Mouse (Mus musculus) spleen, embryonic (tissue): ENCODE results near the gene Wbp1.

Source experiments
- CTCF ChIA-PET: fragments of 350-600 bp; sonication (Branson Sonifier 250); formaldehyde crosslinking; loops from one replicate; lab custom pipeline; 2022; lab: Charles Lee

Wbp1 gene

GRCm38 (mm10) chr6:83086121-83087035 lies 35.0 kb downstream of the Wbp1 start, which contains the start of gene Lbx2:
Lbx2 (plus strand) TSS chr6:83086367.
- CTCF ChIA-PET, result no interaction called here

- CTCF ChIA-PET, result no interaction called here
Observed at GRCm38 (mm10) chr6:83084477-83084876, 36.9 kb downstream of the Wbp1 start.

- CTCF ChIA-PET, result no interaction called here
Observed at GRCm38 (mm10) chr6:83083497-83083896, 37.9 kb downstream of the Wbp1 start.

- CTCF ChIA-PET, result no interaction called here
Observed at GRCm38 (mm10) chr6:83080210-83080609, 41.1 kb downstream of the Wbp1 start.

- CTCF ChIA-PET, result interaction anchor here (0.5 to 1.3 kb wide), 5 partner anchors 23 to 140 kb away, joined by 3 to 8 read pairs (median 4); partner anchors contain the start of genes Aup1, Ccdc142, Gm42688 and Htra2
Observed at GRCm38 (mm10) chr6:83078324-83078858, 43.0 kb downstream of the Wbp1 start.

- CTCF ChIA-PET, result interaction anchor here (0.9 to 1.3 kb wide), 4 partner anchors 23 to 81 kb away, joined by 4 to 8 read pairs (median 4); partner anchors contain the start of genes Aup1, Ccdc142, Gm42688 and Htra2
Observed at GRCm38 (mm10) chr6:83077630-83078323, 43.6 kb downstream of the Wbp1 start, which contains the start of gene Pcgf1. Pcgf1 (plus strand) TSS chr6:83077869.

GRCm38 (mm10) chr6:83074979-83075378 lies 46.4 kb downstream of the Wbp1 start:
- CTCF ChIA-PET, result interaction anchor here (0.6 kb wide), 1 partner anchor 22 kb away, joined by 6 read pairs; no protein-coding TSS in a partner anchor

DNA sequence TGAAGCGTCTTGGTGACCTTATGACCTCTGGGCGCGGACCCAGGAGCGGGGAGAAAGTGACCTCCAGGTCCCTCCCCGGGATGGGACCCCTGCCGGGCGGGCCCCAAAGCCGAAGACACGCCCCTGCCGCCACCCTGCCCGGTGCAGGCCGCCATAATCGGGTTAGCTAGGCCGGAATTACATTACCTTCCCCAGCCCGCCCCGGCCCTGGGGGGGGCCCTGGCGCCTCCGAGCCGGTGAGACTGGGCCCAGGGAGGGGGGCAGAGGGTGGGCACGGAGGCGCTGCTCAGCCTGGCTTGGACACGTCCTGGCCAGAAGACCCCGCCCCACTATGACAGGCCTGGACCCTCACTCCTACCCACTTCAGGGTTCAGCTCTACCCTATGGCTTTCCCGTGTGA lies 50.1 kb downstream of the Wbp1 start:
- CTCF ChIA-PET, result interaction anchor here (2.1 kb wide), 1 partner anchor 74 kb away, joined by 7 read pairs; no protein-coding TSS in a partner anchor

DNA sequence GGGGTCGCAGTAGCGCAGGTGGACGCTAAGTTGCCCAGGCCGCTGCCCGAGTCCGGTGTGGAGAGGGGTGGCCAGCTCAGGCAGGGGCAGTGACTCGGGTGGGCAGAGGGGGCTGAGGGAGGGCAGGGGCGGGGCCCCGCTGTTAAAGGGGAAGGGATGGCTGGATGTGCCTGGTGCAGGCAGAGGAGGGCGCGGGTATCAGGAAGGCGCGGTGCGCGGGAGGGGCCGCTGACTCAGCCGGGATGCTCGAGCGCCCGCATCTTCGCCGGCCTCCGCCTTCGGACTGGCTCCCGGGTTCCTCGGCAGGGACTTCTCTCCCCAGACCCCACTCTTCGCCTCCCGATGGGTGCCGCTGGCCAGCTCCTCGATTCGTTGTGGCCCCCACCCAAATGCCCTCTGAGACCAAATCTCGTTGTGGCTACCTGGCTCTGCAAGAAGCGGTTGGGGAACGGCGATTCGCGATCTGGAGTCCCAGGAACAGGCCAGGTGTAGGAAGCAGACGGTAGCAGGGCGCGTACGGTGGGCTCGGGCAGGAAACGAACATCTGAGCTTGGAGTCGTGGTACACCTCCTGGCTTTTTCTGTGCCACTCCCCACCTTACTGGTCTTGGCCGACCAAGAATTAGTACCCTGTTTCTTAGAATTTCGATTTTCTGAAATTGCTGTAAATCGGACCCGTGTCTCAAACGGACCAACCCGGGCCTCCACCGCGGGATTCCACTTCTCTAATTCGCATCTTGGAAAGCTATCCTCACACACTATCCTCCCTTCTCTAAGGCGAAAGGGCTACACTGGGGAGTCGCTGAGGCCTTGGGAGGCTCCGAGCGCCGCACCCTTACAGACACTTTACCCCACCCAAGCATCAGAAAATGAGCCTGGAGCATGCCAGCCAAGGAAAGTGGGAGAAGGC lies 50.8 kb downstream of the Wbp1 start:
- CTCF ChIA-PET, result interaction anchor here (2.1 kb wide), 1 partner anchor 74 kb away, joined by 7 read pairs; no protein-coding TSS in a partner anchor

DNA sequence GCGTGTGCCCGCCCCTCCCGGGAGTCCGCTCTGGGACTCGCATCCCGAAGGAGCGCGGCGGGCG lies 51.3 kb downstream of the Wbp1 start, which contains the start of gene Tlx2:
TSS of gene Tlx2 (minus strand) at position 47 of the 64 bp plus-strand sequence.
- CTCF ChIA-PET, result interaction anchor here (2.1 kb wide), 1 partner anchor 73 kb away, joined by 7 read pairs; no protein-coding TSS in a partner anchor

- CTCF ChIA-PET, result interaction anchor here (2.1 kb wide), 1 partner anchor 73 kb away, joined by 7 read pairs; no protein-coding TSS in a partner anchor
Observed at GRCm38 (mm10) chr6:83069488-83070246, 51.7 kb downstream of the Wbp1 start.
